Mouse (Mus musculus): ENCODE measurements around the gene Golga1. TPM values are rescaled to one million over a fixed set of nuclear protein-coding genes. Genes with fewer than 3 reads are reported as not detected.

Gene Golga1
- 36.0 TPM for total RNA-seq (2023)

DNA sequence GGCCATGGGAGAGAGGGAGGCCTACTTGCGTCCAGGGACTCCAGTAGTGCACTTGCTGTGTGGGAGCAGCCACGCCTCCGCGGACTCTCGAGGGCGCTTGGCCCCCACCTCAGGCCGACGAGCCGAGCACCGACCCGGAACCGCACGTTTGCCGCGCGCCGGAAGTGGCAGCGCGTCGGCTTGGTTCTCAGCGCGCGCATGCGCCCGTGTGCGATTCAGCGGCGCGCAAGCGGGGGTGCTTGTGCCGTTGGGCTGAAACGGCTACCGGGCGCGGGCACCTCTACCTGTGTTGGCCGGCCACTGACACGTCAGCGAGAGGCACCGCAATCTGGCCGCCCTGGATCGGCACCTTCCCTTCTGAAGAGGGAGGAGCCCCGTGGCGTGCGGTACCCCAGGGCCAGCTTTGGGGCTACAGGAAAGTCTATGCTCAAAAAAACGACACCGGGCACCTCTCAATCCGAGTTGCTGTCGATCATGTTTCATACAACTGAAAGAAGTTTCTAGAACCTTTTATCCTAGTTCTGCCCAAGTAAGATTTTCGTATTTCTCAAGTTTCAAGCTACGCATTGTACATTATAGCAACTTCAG lies at the start of gene Golga1:
Gene Golga1, minus strand, starts transcription at position 142 of the 588 bp plus-strand sequence.

DNA sequence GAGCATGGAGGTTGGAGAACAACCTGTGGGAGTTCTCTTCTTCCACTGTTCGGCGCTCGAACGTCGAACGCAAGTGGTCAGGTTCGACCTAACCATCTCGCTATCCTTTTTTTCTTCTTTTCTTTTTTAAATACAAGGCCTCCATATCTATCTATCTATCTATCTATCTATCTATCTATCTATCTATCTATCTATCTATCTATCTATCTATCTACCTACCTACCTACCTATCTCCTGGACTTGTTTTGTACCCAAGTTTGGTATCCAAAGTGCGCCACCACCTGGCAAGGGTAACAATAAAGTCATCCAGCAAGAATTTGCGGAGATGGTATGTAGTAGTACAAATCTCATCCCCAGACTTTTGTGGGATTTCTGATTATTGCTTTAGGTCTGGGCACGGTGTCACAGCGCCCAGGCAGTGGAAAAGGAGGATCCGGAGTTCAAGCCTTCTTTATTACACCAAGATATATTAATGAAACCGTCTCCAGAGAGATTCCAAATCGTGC lies 59.7 kb downstream of the Golga1 start, which contains the start of gene Rpl35:
Gene Rpl35, minus strand, starts transcription at position 51 of the 506 bp plus-strand sequence.

DNA sequence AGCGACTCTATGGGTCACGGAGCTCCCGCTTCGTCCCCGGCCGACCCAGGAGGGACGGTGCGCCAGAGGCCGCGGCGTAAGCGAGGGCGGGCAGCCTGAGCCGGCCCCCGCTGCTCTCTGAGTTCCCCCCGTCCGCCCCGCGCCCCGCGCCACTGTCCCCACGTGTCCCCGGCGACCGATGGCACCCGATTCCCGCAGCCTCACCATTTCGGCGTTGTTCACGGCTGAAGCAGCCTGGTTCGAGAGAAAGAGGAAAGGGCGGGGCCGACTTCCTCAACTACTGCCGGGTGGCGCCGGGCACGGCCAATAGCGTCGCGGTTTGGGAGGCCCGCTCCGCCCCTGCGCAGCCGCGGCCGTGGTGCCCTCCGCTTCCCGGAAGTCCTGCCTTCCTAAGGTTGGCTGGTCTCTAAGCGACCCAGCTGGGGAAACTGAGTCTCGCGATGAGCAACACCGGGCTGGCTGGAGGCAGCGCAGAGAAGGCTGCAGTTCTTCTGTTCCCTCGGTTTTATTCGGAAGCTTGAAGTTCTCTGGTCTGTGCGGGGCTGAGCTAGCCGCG lies 60.4 kb downstream of the Golga1 start, which contains the start of gene Arpc5l:
Gene Arpc5l, plus strand, starts transcription at position 469 of the 556 bp plus-strand sequence.

DNA sequence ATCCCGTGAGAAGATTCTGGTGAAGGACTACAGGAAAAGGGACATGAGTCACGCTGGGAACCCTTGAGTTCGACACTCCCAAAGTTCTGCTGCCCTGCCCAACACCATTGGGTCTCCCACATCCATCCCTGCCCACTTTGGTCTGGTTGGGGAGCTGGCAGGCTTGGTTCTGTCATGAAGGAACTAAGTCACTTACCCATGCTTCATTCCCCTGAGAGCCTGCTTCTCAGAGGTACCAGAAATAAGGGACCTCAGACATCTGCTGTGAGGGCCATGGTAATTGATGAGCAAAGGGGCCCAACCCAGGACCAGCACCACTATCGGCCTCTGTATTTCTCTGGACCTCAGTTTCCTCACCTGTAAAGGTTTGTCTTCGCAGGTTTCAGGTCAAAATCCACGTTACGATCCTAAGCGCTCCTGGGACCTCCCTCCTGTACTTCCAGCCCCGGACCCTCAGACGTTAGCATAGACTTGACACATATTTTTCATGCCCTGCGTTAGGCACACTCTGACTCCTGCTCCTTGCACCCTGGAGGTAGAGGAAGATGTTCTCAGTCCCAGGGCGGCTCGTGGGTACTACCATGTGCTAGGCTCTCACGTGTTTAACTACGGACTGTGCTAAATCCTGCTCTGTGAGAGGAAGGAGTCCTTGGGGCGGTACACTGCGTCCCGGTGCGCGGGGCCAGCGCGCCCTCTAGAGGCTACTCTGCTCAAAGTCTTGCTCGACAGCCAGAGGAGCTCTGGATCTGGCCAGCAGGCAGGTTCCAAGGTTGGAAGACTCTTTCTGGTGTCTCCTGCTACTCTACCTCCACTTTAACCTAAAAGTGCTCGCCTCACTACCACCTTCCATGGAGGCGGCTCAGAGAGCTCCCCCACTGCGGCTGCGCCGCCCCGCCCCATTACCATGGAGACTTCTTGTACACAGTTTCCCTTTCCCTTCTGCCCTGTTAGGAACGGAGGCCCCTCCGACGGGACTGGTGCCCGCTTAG lies 67.7 kb downstream of the Golga1 start, which contains the start of gene Wdr38:
Gene Wdr38, plus strand, starts transcription at position 91 of the 989 bp plus-strand sequence.

Other genes with a start within 250 kb of the Golga1 start
- gene Nr6a1, start 137.9 kb downstream of the Golga1 start, total RNA-seq (2023), result 3.5 TPM
- gene Olfml2a, start 133.6 kb downstream of the Golga1 start, total RNA-seq (2023), result not detected
- gene Wdr38, start 68.1 kb downstream of the Golga1 start, total RNA-seq (2023), result not detected
- 51.4 TPM for gene Arpc5l, start 60.2 kb downstream of the Golga1 start, total RNA-seq (2023)
- 1,160 TPM for gene Rpl35, start 59.9 kb downstream of the Golga1 start, total RNA-seq (2023)
- 35.8 TPM for gene Scai, start 125.2 kb upstream of the Golga1 start, total RNA-seq (2023)
- gene Ppp6c, start 160.9 kb upstream of the Golga1 start, total RNA-seq (2023), result 65.1 TPM

Data from CD8-positive naive resting alpha-beta T cell, adult 57 days (primary cell).